Mouse (Mus musculus): ENCODE data around the gene Larp1. TPM values are rescaled to one million over a fixed set of nuclear protein-coding genes. Genes with fewer than 3 reads are reported as not detected.

Gene Larp1
- polyA plus RNA-seq, 1 experiment from 2014 or later = 11.0 TPM

- no peak overlapping the region for H3K9ac ChIP-seq (replicated peaks)
- no peak overlapping the region for H3K4me2 ChIP-seq (ENCODE audit: low read depth, low read length)
- no peak overlapping the region for H3K4me3 ChIP-seq (ENCODE audit: low read depth, low read length)
- H3K36me3 ChIP-seq (replicated peaks; ENCODE audit: insufficient read depth, low read length) = no peaks in the 10 kb centered on the region
- peaks cover 22% of the 10 kb centered on the region for H3K4me1 ChIP-seq (ENCODE audit: insufficient read depth)
- no peaks in the 10 kb centered on the region for H3K27me3 ChIP-seq (ENCODE audit: insufficient read depth, low read length)
- no peaks in the 10 kb centered on the region for H3K9me3 ChIP-seq (ENCODE audit: low read length)
- no peak overlapping the region for H3K27ac ChIP-seq (ENCODE audit: low read depth)
- TF ChIP-seq EP300 (IDR thresholded peaks at IDR 0.05; ENCODE audit: low read depth) (no peak), CTCF (IDR thresholded peaks at IDR 0.05; ENCODE audit: low read depth) (no peak)
- ATAC-seq (no peak), DNase-seq (no peak)
- 46% methylated on average over 5 of the region's 5 CpGs for WGBS (ENCODE audit: insufficient replicate concordance)
Measured at GRCm38 (mm10) chr11:57970541-57970940, 38.3 kb upstream of the Larp1 start.

DNA sequence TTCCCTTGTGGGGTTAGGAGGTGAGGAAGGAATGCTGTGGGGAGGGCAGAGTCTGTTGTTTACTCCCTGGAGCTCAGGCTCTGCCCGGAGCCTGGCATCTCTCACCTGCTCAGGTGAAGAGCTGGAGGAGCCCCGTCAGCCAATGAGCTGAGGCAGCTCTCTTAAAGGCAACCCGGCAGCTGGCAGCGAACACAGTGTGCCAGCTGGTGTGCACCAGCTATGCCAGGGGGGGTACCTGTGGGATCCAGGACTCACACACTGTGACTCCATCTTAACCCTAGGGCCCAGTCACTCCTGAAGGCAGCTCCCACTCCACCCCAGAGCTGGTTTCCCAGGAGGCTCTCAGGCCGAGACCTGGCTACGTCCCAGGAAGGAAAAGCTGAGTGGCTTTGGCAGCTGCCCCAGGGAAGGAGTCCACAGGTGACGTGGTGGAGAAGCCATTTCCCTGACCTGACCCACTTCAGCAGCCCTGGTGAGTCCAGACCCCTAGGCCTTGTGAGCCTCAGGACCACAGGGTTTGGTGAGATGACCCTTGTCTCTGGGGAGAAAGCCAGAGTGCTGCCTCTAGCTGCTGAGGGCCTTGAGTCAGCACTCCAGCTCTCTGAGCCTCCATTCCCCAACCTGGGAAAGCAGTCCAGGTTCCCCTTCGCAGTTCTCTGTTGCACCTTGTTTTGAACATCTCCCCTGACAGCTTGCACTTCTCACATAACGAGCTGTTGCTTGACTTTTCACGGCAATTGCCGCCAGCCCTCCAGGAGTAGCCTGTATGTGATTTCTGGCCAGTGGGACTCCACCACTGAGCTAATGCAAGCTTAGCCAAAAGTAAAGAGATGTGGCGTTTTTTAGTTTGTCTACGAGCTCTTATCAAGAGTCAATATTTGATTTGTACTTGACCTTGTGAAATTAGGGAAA, 35.6 kb upstream of the Larp1 start:
- no peaks in the 10 kb centered on the region for H3K36me3 ChIP-seq (replicated peaks; ENCODE audit: insufficient read depth, low read length)
- peaks cover 27% of the 10 kb centered on the region for H3K4me1 ChIP-seq (ENCODE audit: insufficient read depth)
- no peaks in the 10 kb centered on the region for H3K27me3 ChIP-seq (ENCODE audit: insufficient read depth, low read length)
- no peak overlapping the region for H3K4me2 ChIP-seq (ENCODE audit: low read depth, low read length)
- no peak overlapping the region for H3K4me3 ChIP-seq (ENCODE audit: low read depth, low read length)
- WGBS (ENCODE audit: insufficient replicate concordance) = 69% methylated on average over 13 of the region's 13 CpGs
- TF ChIP-seq CTCF (IDR thresholded peaks at IDR 0.05; ENCODE audit: low read depth) (no peak), EP300 (IDR thresholded peaks at IDR 0.05; ENCODE audit: low read depth) (no peak)
- 0 out of 2 replicates have a peak overlapping the region, but pooled peaks have one; percentile 26 for H3K27ac ChIP-seq (ENCODE audit: low read depth)
- ATAC-seq (peak; percentile 56), DNase-seq (peak; percentile 13)
- H3K9ac ChIP-seq (replicated peaks) = no peak overlapping the region
- H3K9me3 ChIP-seq (ENCODE audit: low read length) = no peaks in the 10 kb centered on the region

- Histone ChIP-seq H3K4me3 (ENCODE audit: low read depth, low read length) (no peak overlapping the region), H3K36me3 (replicated peaks; ENCODE audit: insufficient read depth, low read length) (no peaks in the 10 kb centered on the region), H3K4me1 (ENCODE audit: insufficient read depth) (peaks cover 27% of the 10 kb centered on the region), H3K4me2 (ENCODE audit: low read depth, low read length) (no peak overlapping the region), H3K9ac (replicated peaks) (no peak overlapping the region), H3K27ac (ENCODE audit: low read depth) (no peak overlapping the region), H3K9me3 (ENCODE audit: low read length) (no peaks in the 10 kb centered on the region), H3K27me3 (ENCODE audit: insufficient read depth, low read length) (no peaks in the 10 kb centered on the region)
- DNase-seq = peak; percentile 10
- ATAC-seq = 0 out of 2 replicates have a peak, but pooled peaks have one; percentile 7
- TF ChIP-seq EP300 (IDR thresholded peaks at IDR 0.05; ENCODE audit: low read depth) (no peak), CTCF (IDR thresholded peaks at IDR 0.05; ENCODE audit: low read depth) (no peak)
- WGBS (ENCODE audit: insufficient replicate concordance) = 43% methylated on average over 9 of the region's 9 CpGs
Measured at GRCm38 (mm10) chr11:57973913-57974234, 35.0 kb upstream of the Larp1 start.

GRCm38 (mm10) chr11:57975876-57976275, 33.0 kb upstream of the Larp1 start:
- Histone ChIP-seq H3K9me3 (ENCODE audit: low read length) (no peaks in the 10 kb centered on the region), H3K4me3 (ENCODE audit: low read depth, low read length) (no peak overlapping the region), H3K27me3 (ENCODE audit: insufficient read depth, low read length) (no peaks in the 10 kb centered on the region), H3K27ac (ENCODE audit: low read depth) (no peak overlapping the region), H3K4me2 (ENCODE audit: low read depth, low read length) (no peak overlapping the region), H3K9ac (replicated peaks) (no peak overlapping the region), H3K36me3 (replicated peaks; ENCODE audit: insufficient read depth, low read length) (no peaks in the 10 kb centered on the region), H3K4me1 (ENCODE audit: insufficient read depth) (peaks cover 22% of the 10 kb centered on the region)
- no peak for TF ChIP-seq CTCF (IDR thresholded peaks at IDR 0.05; ENCODE audit: low read depth)
- TF ChIP-seq EP300 (IDR thresholded peaks at IDR 0.05; ENCODE audit: low read depth) = no peak
- ATAC-seq = peak; percentile 8; the same call in 1 of the 2 replicates
- no peak for DNase-seq

- H3K27ac ChIP-seq (ENCODE audit: low read depth) = no peak overlapping the region
- H3K9me3 ChIP-seq (ENCODE audit: low read length) = no peaks in the 10 kb centered on the region
- DNase-seq (no peak), ATAC-seq (no peak)
- no peaks in the 10 kb centered on the region for H3K36me3 ChIP-seq (replicated peaks; ENCODE audit: insufficient read depth, low read length)
- TF ChIP-seq EP300 (IDR thresholded peaks at IDR 0.05; ENCODE audit: low read depth) (no peak), CTCF (IDR thresholded peaks at IDR 0.05; ENCODE audit: low read depth) (no peak)
- H3K27me3 ChIP-seq (ENCODE audit: insufficient read depth, low read length) = no peaks in the 10 kb centered on the region
- 86% methylated on average over 1 of the region's 1 CpGs for WGBS (ENCODE audit: insufficient replicate concordance)
- H3K9ac ChIP-seq (replicated peaks) = no peak overlapping the region
- no peak overlapping the region for H3K4me3 ChIP-seq (ENCODE audit: low read depth, low read length)
- no peak overlapping the region for H3K4me2 ChIP-seq (ENCODE audit: low read depth, low read length)
- H3K4me1 ChIP-seq (ENCODE audit: insufficient read depth) = peaks cover 20% of the 10 kb centered on the region
Measured at GRCm38 (mm10) chr11:57977681-57978080, 31.2 kb upstream of the Larp1 start.

- H3K4me3 ChIP-seq (ENCODE audit: low read depth, low read length) = no peak overlapping the region
- TF ChIP-seq CTCF (IDR thresholded peaks at IDR 0.05; ENCODE audit: low read depth) (no peak), EP300 (IDR thresholded peaks at IDR 0.05; ENCODE audit: low read depth) (no peak)
Measured at GRCm38 (mm10) chr11:57979621-57980020, 29.2 kb upstream of the Larp1 start.

More at GRCm38 (mm10) chr11:57979621-57980020, 29.2 kb upstream of the Larp1 start:
- WGBS (ENCODE audit: insufficient replicate concordance) = 77% methylated on average over 6 of the region's 6 CpGs
- H3K4me2 ChIP-seq (ENCODE audit: low read depth, low read length) = no peak overlapping the region
- ATAC-seq (no peak), DNase-seq (no peak)
- H3K9ac ChIP-seq (replicated peaks) = no peak overlapping the region
- no peak overlapping the region for H3K27ac ChIP-seq (ENCODE audit: low read depth)
- H3K27me3 ChIP-seq (ENCODE audit: insufficient read depth, low read length) = no peaks in the 10 kb centered on the region
- no peaks in the 10 kb centered on the region for H3K9me3 ChIP-seq (ENCODE audit: low read length)
- H3K4me1 ChIP-seq (ENCODE audit: insufficient read depth) = peaks cover 21% of the 10 kb centered on the region
- no peaks in the 10 kb centered on the region for H3K36me3 ChIP-seq (replicated peaks; ENCODE audit: insufficient read depth, low read length)

All from liver, postnatal 0 days (tissue).